Mouse (Mus musculus) heart, embryonic 11.5 days (tissue): ENCODE measurements around the gene Tmem136. TPM values are rescaled to one million over a fixed set of nuclear protein-coding genes. Genes with fewer than 3 reads are reported as not detected.

Experiments used
- ATAC-seq: fragments of 200-750 bp; cut with Nextera tagmentation; replicated peaks from 2 replicates; pipeline ENCODE4 v1.8.0; 2017; ENCODE audit warnings: moderate library complexity; ENCODE audit not compliant: insufficient number of reproducible peaks, low FRiP score, low TSS enrichment
- H3K27ac ChIP-seq: fragments of 300-500 bp; sonication (generic); 2 replicates; pipeline ENCODE4 v1.5.1; 2014; ENCODE audit warnings: mild to moderate bottlenecking, low read depth, low read length
- H3K27me3 ChIP-seq: fragments of 300-500 bp; sonication (generic); 2 replicates; pipeline ENCODE4 v1.6.1; 2014; ENCODE audit warnings: mild to moderate bottlenecking, low read length, mixed read lengths; ENCODE audit not compliant: control insufficient read depth, insufficient read depth
- H3K36me3 ChIP-seq: fragments of 300-500 bp; sonication (generic); 2 replicates; pipeline ENCODE4 v1.6.1; 2014; ENCODE audit warnings: mild to moderate bottlenecking, low read length, moderate library complexity, mixed read lengths; ENCODE audit not compliant: control insufficient read depth, insufficient read depth
- H3K4me1 ChIP-seq: fragments of 300-500 bp; sonication (generic); 2 replicates; pipeline ENCODE4 v1.6.1; 2014; ENCODE audit warnings: low read length; ENCODE audit not compliant: control insufficient read depth, insufficient read depth
- H3K4me2 ChIP-seq: fragments of 300-500 bp; sonication (generic); 2 replicates; pipeline ENCODE4 v1.6.1; 2014; ENCODE audit warnings: mild to moderate bottlenecking, moderate library complexity
- H3K4me3 ChIP-seq: fragments of 300-500 bp; sonication (generic); 2 replicates; pipeline ENCODE4 v1.5.1; 2014; ENCODE audit warnings: low read depth, low read length
- H3K9ac ChIP-seq: fragments of 300-500 bp; sonication (generic); 2 replicates; pipeline ENCODE4 v1.6.1; 2014; ENCODE audit warnings: mild to moderate bottlenecking, low read depth, low read length, moderate library complexity
- H3K9me3 ChIP-seq: fragments of 300-500 bp; sonication (generic); replicated peaks from 2 replicates; pipeline ENCODE4 v1.6.1; 2016; ENCODE audit warnings: low read length; ENCODE audit not compliant: control insufficient read depth
- WGBS: fragments of 180-500 bp; shearing (Covaris S2); extraction: QIAGEN DNeasy Blood & Tissue Kit; methylation state at CpG from one replicate; pipeline ENCODE4 v1.1.7; 2014; ENCODE audit not compliant: insufficient replicate concordance; 5-methylcytosine and 5-hydroxymethylcytosine counted together
- polyA plus RNA-seq: library from polyadenylated mRNA; unstranded; fragments of >200 nt; fragmentation: Nextera tagmentation; extraction: Ambion mirVana; gene quantifications from 2 replicates; pipeline ENCODE4 v1.2.1, GENCODE M21; 2014

Gene Tmem136
- polyA plus RNA-seq, 1 experiment from 2014 or later = 14.1 TPM

DNA sequence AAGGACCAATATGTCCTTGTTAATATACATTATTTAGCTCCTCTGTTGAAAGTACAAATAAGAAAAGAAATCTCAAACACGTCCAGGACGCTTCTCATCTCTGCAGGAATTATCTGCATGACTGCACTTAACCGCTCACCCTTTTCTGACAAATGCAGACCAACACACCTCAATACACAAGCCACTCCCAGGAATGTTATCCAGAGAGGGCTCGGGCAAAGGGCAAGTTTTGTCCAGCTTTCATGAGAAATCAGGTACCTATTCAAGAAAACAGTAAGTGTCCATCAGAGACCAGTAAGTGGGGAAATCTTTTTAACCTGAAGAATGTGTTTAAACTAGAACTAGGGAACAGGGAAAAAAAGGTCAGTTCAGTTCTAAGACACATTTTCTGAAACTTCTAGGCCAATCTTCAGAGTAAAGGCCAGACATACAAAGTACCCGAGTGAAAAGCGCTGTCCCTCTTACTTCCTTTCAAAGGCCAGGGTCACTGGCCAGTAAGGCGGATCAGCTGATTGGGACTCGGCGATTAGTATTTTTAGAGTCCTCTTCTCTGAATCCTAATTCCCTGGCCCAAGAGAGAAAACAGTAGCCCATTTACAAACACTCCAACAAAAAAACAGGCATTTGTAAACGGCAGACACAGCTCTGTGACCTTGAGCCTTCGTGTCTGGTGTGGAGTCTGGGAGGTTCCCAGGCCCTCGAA, 788 bp downstream of the Tmem136 start:
- peak overlapping the region; percentile 91 for H3K4me3 ChIP-seq
- no peaks in the 10 kb centered on the region for H3K9me3 ChIP-seq
- H3K27ac ChIP-seq = peak overlapping the region; percentile 73
- ATAC-seq = no peak
- peak overlapping the region; percentile 66 for H3K4me2 ChIP-seq
- no peaks in the 10 kb centered on the region for H3K27me3 ChIP-seq
- H3K9ac ChIP-seq = peak overlapping the region; percentile 83
- 0 out of 2 replicates have a peak, but pooled peaks cover 8% of the 10 kb centered on the region for H3K4me1 ChIP-seq
- 20% methylated on average over 12 of the region's 12 CpGs for WGBS
- peaks cover 3% of the 10 kb centered on the region for H3K36me3 ChIP-seq

DNA sequence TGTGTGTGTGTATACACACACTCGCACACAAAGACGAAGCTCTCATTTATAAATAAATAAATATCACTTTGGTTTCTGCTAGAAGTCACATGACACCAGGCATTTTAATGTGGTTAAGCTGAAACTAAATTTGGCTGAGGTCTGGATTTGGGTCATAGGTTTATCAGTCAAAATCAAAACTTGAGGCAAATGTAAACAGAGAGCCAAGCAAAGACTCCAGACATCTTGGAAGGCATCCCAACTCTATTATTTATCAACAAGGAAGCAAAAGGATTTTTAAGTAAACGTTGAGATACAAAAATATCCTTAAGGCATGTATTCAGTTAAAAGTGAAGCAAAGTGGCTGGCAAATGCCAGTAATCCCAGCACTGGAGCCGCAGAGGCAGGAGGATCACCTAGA, 1.5 kb downstream of the Tmem136 start:
- ATAC-seq = no peak
- no peaks in the 10 kb centered on the region for H3K9me3 ChIP-seq
- WGBS = 87% methylated on average over 4 of the region's 4 CpGs
- no peak overlapping the region for H3K27ac ChIP-seq
- H3K27me3 ChIP-seq = no peaks in the 10 kb centered on the region
- 0 out of 2 replicates have a peak, but pooled peaks cover 8% of the 10 kb centered on the region for H3K4me1 ChIP-seq
- H3K4me3 ChIP-seq = no peak overlapping the region
- no peak overlapping the region for H3K9ac ChIP-seq
- H3K4me2 ChIP-seq = peak overlapping the region; percentile 66; the same call in 1 of the 2 replicates
- H3K36me3 ChIP-seq = peaks cover 3% of the 10 kb centered on the region

DNA sequence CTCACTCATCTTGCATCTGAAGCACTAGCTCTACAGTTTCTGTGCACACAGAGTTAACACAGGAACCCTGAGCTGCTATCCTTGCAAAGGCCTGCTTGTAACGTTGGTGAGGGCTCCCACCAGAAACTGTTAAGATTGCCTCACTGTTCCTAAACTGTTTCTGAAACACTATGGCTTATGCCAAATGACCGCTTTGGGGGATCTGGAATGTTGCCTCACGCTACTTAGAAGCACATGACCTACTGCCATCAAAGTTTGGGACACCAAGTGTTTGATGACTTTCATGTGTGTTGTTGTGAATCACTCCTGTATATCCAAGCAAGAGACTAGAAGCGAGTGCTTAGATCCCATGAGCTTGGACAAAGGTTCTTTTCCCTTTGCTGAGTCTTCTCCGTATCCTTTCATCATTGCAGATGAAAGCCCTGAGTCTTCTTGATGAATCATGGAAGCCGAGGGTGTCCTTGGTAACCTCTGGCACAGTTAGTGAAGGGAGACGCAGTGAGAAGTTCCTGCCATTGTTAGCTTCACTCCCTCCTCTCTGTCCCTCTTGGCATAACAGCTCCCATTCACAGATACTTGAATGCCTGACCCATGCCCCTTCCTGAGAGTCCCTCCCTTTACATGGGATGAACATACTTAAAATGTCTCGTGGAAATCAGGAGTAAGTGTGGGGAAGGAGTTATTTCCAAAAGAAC, 5.9 kb downstream of the Tmem136 start:
- no peak for ATAC-seq
- Histone ChIP-seq H3K4me3 (no peak overlapping the region), H3K27ac (no peak overlapping the region), H3K4me1 (peaks cover 9% of the 10 kb centered on the region; the same call in 1 of the 2 replicates), H3K36me3 (peaks cover 3% of the 10 kb centered on the region), H3K27me3 (no peaks in the 10 kb centered on the region), H3K9me3 (no peaks in the 10 kb centered on the region), H3K4me2 (no peak overlapping the region), H3K9ac (no peak overlapping the region)
- 84% methylated on average over 8 of the region's 8 CpGs for WGBS

DNA sequence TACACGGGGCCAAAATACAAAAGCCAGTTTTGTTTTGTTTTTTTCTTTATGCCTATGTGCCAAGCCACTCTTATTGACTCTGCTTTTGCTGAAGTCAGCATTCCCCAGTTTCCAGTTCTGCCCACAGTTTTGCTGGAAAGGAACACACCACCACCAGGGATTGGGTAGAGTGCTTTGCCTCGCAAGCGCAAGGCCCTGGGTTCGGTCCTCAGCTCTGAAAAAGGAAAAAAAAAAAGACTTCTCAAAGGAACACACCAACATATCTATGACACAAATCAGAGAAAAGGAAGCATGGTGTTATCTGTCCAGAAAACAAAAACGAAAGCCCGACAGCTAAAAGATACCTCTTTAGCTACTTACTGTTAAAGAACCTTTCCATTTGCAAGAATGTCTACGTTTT, 7.2 kb downstream of the Tmem136 start:
- H3K9me3 ChIP-seq = no peaks in the 10 kb centered on the region
- no peak for ATAC-seq
- peaks cover 7% of the 10 kb centered on the region; the same call in 1 of the 2 replicates for H3K4me1 ChIP-seq

DNA sequence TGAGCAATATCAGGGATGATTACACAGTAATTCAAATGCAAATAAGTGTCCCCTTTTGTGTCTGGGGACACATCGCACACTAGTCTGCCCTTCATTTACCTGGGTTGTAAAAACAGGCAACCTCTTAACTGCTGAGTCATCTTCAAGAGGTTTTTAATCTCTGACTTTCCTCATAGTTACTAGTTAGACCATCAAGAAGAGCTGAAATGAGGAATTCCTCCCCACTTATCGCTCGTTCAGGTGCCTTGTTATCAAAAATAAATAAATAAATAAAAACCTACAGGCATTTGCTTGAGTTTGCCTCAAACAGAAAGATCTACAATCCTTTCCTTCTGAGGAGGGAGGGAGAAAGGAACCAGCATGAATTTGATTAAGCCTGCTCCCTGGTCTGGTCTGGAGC, 7.6 kb downstream of the Tmem136 start:
- H3K4me2 ChIP-seq = no peak overlapping the region
- 87% methylated on average over 3 of the region's 3 CpGs for WGBS
- no peak overlapping the region for H3K27ac ChIP-seq
- no peaks in the 10 kb centered on the region for H3K27me3 ChIP-seq
- peaks cover 3% of the 10 kb centered on the region for H3K36me3 ChIP-seq
- ATAC-seq = no peak
- H3K9me3 ChIP-seq = no peaks in the 10 kb centered on the region
- no peak overlapping the region for H3K4me3 ChIP-seq
- H3K4me1 ChIP-seq = peaks cover 7% of the 10 kb centered on the region; the same call in 1 of the 2 replicates
- H3K9ac ChIP-seq = no peak overlapping the region

More for the DNA sequence above, 7.2 kb downstream of the Tmem136 start:
- 78% methylated on average over 7 of the region's 7 CpGs for WGBS
- no peak overlapping the region for H3K4me3 ChIP-seq
- H3K9ac ChIP-seq = no peak overlapping the region
- H3K4me2 ChIP-seq = no peak overlapping the region
- peaks cover 3% of the 10 kb centered on the region for H3K36me3 ChIP-seq
- no peak overlapping the region for H3K27ac ChIP-seq
- no peaks in the 10 kb centered on the region for H3K27me3 ChIP-seq

DNA sequence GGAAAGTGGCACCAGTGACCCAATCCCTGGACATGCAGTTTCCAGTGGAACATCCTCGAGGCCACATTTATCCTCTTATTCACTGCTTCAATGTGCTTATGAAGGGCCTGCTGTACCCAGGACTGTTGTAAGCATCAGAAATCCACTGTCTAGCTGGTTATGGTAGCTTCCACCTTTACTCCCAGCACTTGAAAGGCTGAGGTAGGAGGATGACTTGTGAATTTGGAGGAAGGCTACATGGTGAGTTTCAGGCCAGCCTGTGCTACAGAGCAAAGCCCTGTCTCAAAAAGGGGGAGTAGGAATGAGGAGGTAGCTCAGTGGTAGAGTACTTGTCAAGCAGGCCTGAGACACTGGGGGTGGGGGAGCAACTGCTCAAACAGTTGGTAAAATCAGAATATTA, 8.3 kb downstream of the Tmem136 start:
- H3K36me3 ChIP-seq = peaks cover 3% of the 10 kb centered on the region
- 73% methylated on average over 1 of the region's 1 CpGs for WGBS
- H3K4me2 ChIP-seq = no peak overlapping the region
- peaks cover 9% of the 10 kb centered on the region for H3K4me1 ChIP-seq
- no peaks in the 10 kb centered on the region for H3K9me3 ChIP-seq
- no peak overlapping the region for H3K9ac ChIP-seq
- no peak overlapping the region for H3K27ac ChIP-seq
- no peaks in the 10 kb centered on the region for H3K27me3 ChIP-seq
- no peak overlapping the region for H3K4me3 ChIP-seq
- ATAC-seq = no peak

DNA sequence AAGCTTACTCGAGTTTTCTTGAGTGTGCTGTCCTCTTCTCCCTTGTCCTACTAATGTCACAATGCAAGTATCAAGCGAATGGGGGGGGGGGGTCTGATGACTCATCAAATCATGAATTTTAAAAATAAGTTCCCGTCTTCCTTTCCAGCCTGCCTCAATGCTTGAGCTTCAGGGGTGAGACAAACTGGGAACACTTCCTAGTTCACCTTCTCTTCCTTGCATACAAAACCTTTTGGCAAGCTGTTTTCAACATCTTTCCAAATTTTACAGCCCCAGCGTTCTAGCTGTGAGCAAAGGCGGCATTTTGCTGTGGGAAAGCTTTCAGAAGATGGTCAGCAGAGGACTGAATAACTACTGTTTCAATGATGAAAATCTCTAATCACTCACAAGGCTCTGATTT, 8.8 kb downstream of the Tmem136 start:
- Histone ChIP-seq H3K4me3 (no peak overlapping the region), H3K36me3 (peaks cover 3% of the 10 kb centered on the region), H3K9ac (no peak overlapping the region), H3K27me3 (no peaks in the 10 kb centered on the region), H3K27ac (no peak overlapping the region), H3K9me3 (no peaks in the 10 kb centered on the region), H3K4me2 (peak overlapping the region; percentile 83; the same call in 1 of the 2 replicates), H3K4me1 (peaks cover 13% of the 10 kb centered on the region)
- ATAC-seq = no peak
- WGBS = 55% methylated on average over 5 of the region's 5 CpGs

DNA sequence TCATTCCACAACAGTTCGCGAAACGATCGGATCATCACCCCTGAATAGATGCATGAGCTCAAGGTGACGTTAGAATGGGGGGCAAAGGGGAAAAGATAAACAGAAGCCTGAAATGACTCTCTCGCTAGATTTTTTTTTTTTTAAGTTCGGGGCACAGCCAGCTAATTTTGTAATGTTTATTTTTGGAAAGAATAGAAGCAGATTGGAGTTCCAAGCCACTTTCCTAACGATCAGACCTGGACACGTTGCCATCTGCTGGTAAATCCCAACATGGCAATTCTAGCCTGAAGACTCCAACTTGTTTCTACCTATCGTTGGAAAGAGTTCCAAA, 9.2 kb downstream of the Tmem136 start, which contains the start of gene Arhgef12:
Gene Arhgef12 (minus strand): TSS at position 53 of the 331 bp plus-strand sequence.
- H3K4me1 ChIP-seq = peaks cover 16% of the 10 kb centered on the region
- no peaks in the 10 kb centered on the region for H3K27me3 ChIP-seq
- WGBS = 30% methylated on average over 10 of the region's 10 CpGs
- H3K4me2 ChIP-seq = peak within 1 kb of the TSS; percentile 83
- ATAC-seq = no peak
- peak within 1 kb of the TSS; percentile 91 for H3K4me3 ChIP-seq
- H3K9me3 ChIP-seq = no peaks in the 10 kb centered on the region
- H3K27ac ChIP-seq = peak within 1 kb of the TSS; percentile 94
- peak within 1 kb of the TSS; percentile 96 for H3K9ac ChIP-seq
- H3K36me3 ChIP-seq = peaks cover 3% of the 10 kb centered on the region
